Mouse (Mus musculus) large intestine, adult 2 months (tissue): Measurements from ENCODE around the gene Xpnpep1. TPM values are rescaled to one million over a fixed set of nuclear protein-coding genes. Genes with fewer than 3 reads are reported as not detected.

Experiments used
- polyA plus RNA-seq: library from polyadenylated mRNA; depleted of rRNA; stranded (reverse); fragments of >200 nt; gene quantifications from 2 replicates; pipeline ENCODE4 v1.2.3, GENCODE M21; 2012; rRNA removed

Xpnpep1 gene
- polyA plus RNA-seq, 1 experiment = 347 TPM

Other genes starting within 250 kb of the Xpnpep1 start
- 28.0 and 44.9 TPM in 2 replicates for gene Add3, start 100.2 kb upstream of the Xpnpep1 start, polyA plus RNA-seq